Mouse (Mus musculus): ENCODE data around the gene Olfr1257.
"Not testable (repeated sequence)": the region's sequence is repeated elsewhere in the genome, so short reads cannot be mapped to it uniquely, and the experiment has no call there.

Olfr1257 gene

GRCm38 (mm10) chr2:89878137-89878536 lies at the start of gene Olfr1257:
Gene Olfr1257 (plus strand): TSS chr2:89878437.
- in situ Hi-C loops (cut with MboI, MseI): no loop called here

GRCm38 (mm10) chr2:89841455-89841854 lies 36.8 kb upstream of the Olfr1257 start, which contains the start of gene Olfr1256:
Gene Olfr1256 (minus strand): TSS chr2:89841555.
- in situ Hi-C loops (cut with MboI, MseI): no loop called here

DNA sequence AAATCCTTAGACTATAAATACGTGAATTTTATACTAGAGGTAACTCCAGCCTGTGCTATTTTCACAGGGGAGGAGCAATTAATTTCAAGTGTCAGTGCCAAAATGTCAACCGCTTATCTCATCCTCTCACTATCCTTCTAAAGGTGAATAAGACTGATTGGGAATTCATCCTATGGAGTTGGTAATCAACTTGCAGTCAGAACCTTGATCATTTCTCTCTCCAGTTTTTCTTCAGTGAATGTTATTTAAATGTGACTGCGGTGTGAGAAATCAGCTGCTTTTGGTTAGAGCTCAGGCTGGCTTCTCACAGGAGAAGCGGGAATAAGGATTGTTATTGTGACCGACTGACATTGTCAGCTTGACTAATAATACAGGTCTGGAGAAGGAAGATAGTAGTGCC lies 30.1 kb upstream of the Olfr1257 start, which contains the start of gene Olfr48:
Gene Olfr48 (minus strand): TSS at position 101 of the 400 bp plus-strand sequence.
- in situ Hi-C loops (cut with MboI, MseI): no loop called here

GRCm38 (mm10) chr2:89849230-89849629 lies 29.0 kb upstream of the Olfr1257 start:
- in situ Hi-C loops (cut with MboI, MseI): no loop called here

DNA sequence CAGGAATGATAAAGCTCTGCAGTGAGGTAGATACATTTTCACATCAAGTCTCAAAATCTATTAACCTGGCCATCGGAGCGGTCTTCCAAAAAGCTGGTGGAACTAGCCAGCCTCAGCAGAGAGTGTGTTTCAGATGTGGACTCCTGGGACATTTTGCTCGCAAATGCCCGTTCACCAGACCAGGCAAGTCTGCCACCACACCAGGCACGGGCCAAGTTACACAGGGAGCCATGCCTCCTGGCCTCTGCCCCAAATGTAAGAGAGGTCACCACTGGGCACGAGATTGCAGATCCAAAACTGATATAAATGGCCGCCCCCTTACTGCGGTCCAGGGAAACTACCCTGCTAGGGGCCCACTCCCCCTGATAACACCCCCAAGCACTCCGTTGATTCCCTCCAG lies 34.4 kb downstream of the Olfr1257 start:
- in situ Hi-C loops (cut with MboI, MseI): not testable (repeated sequence)

DNA sequence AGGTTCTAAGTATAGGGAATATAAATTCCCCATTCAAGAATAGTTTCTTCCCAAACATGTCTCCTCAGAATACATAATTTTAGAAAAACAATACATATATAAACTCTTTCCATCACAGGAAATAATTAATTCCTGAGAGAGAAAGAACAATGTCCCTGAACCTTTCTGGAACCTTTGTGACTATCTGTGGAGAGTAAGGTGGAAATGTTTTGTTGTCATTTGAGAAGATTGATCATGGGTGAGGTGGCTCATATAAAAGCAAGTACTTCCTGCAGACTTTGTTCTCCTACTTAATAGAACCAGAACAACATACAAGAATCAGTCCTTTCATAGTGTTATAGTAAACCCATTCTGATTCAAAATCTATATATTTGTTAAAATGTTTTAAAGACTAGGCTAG lies 48.8 kb downstream of the Olfr1257 start, which contains the start of gene Olfr1258:
Gene Olfr1258 (plus strand): TSS at position 301 of the 400 bp plus-strand sequence.
- in situ Hi-C loops (cut with MboI, MseI): no loop called here

All from T-helper 1 cell (primary cell).